Mouse (Mus musculus) heart, postnatal 10 days (tissue): ENCODE results near the gene Hnrnpul1. TPM values are rescaled to one million over a fixed set of nuclear protein-coding genes. Genes with fewer than 3 reads are reported as not detected.

Experiments
- DNase-seq, 2 experiments: peaks; one replicate each; pipeline ENCODE4 v3.0.0; 2021
- intact Hi-C: fragments of 180-260 bp; cut with DNase I; formaldehyde crosslinking; loops from one replicate; pipeline ENCODE4 v1.15.1; 2025
- total RNA-seq, 2 experiments: library from RNA; stranded (reverse); gene quantifications; 2 replicates each; pipeline ENCODE4 v1.2.3; 2021

Gene Hnrnpul1
- total RNA-seq, 2 experiments from 2014 or later: 117 to 119 TPM

DNA sequence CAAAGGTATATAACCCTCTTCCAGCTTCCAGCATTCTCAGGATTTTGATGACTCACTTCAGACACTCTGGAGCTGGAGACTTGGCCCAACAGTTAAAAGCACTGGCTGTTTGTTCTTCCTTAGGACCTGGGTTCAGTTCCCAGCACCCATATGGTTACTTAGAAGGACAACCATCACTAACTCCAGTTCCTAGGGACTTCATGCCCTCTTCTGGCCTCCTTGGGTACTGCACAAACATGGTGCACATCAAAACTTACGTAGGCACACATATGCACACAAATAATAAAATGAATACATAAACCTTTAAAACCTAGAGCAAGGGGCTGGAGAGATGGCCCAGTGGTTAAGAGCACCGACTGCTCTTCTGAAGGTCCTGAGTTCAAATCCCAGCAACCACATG is 52.2 kb downstream of the Hnrnpul1 start:
- intact Hi-C loops: no loop called here
- DNase-seq: no peak

DNA sequence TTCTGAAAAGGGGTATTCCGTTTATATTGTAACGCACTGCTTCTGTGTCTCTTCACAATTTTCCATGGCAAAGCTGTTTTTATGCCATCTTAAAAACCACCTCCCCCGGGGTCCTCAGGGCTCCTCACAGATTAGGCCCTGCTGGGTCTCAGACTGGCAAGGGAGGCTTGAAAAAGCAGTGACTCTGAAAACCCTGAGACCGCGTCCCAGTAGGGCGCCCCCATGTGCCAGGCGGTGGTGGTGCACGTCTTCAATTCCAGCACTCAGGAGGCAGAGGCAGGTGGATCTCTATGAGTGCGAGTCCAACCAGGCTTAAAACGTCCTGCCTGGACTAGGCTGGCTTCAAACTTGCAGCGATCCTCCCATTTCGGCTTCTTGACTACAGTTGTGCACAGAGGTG is 53.8 kb downstream of the Hnrnpul1 start:
- intact Hi-C loops: no loop called here
- DNase-seq: no peak

GRCm38 (mm10) chr7:25699851-25700250 is 54.7 kb downstream of the Hnrnpul1 start:
- intact Hi-C loops: no loop called here
- no peak for DNase-seq

GRCm38 (mm10) chr7:25694104-25694503 is 60.5 kb downstream of the Hnrnpul1 start:
- intact Hi-C loops: no loop called here
- DNase-seq: no peak

DNA sequence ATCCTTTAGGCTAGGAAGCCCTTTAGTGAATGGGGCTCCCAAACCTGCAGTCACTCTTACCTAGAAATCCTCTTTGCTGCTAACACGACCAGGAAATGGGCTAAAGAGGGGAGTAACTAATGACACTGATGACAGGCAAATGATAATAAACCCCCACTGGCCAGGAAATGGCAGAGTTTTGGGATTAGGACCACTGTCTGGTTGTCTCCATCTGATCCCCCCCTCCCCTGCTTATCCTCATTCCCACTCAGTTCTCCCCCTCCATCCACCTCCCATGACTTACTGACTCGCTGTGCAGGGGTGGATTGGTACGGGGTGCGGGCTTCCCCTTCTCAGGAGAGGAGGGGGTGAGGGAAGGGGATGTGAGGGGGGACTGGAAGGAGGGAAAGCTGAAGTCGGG is 64.5 kb downstream of the Hnrnpul1 start:
- DNase-seq: no peak
- intact Hi-C loops: no loop called here

GRCm38 (mm10) chr7:25689603-25690021 is 64.9 kb downstream of the Hnrnpul1 start:
- intact Hi-C loops: loop anchor here (1.0 to 5.0 kb wide), 2 partner anchors 15 to 113 kb away; no protein-coding TSS in a partner anchor
- no peak for DNase-seq

GRCm38 (mm10) chr7:25688810-25689586 is 65.6 kb downstream of the Hnrnpul1 start:
- intact Hi-C loops: loop anchor here (1.0 to 5.0 kb wide), 2 partner anchors 15 to 113 kb away; no protein-coding TSS in a partner anchor
- DNase-seq: peak; percentile 82 to 83

DNA sequence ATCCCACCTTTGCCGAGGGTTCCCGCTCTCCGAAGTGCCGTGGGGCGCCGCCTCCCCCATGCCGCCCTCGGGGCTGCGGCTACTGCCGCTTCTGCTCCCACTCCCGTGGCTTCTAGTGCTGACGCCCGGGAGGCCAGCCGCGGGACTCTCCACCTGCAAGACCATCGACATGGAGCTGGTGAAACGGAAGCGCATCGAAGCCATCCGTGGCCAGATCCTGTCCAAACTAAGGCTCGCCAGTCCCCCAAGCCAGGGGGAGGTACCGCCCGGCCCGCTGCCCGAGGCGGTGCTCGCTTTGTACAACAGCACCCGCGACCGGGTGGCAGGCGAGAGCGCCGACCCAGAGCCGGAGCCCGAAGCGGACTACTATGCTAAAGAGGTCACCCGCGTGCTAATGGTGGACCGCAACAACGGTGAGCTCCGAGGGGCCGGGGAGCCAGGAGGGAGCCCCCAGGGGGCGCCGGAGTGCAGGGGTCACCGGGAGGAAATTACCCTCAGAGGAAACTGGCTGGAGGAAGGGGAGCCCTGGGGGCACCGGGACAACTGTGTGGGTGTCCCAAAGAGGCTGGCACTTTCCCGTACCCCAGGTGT is 66.7 kb downstream of the Hnrnpul1 start:
- intact Hi-C loops: loop anchor here (5.0 kb wide), 1 partner anchor 114 kb away; no protein-coding TSS in a partner anchor

DNA sequence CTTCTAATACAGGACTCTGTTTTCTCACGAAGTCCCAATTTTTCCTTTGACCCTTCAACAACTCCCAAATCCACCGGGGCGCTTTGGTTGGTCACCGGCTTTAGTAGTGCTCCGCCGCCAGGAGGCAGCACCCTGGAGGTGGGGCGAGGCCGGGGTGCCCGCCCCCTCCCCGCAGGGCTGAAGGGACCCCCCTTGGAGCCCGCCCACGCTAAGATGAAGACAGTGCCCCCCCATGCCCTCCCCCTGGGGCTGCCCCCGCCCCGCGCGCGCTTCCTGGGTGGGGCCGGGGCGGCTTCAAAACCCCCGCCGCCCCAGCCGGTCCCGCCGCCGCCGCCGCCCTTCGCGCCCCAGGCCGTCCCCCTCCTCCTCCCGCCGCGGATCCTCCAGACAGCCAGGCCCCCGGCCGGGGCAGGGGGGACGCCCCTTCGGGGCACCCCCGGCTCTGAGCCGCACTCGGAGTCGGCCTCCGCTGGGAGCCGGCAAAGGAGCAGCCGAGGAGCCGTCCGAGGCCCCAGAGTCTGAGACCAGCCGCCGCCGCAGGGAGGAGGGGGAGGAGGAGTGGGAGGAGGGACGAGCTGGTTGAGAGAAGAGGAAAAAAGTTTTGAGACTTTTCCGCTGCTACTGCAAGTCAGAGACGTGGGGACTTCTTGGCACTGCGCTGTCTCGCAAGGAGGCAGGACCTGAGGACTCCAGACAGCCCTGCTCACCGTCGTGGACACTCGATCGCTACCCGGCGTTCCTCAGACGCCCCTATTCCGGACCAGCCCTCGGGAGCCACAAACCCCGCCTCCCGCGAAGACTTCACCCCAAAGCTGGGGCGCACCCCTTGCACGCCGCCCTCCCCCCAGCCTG is 67.7 kb downstream of the Hnrnpul1 start, which contains the start of gene Tgfb1:
Tgfb1 (plus strand) TSS at position 323 of the 852 bp plus-strand sequence.
- DNase-seq: peak; percentile 86 to 88
- intact Hi-C loops: loop anchor here (5.0 kb wide), 1 partner anchor 115 kb away; no protein-coding TSS in a partner anchor

More for the DNA sequence above, 66.7 kb downstream of the Hnrnpul1 start:
- DNase-seq: peak; percentile 77 to 78

- DNase-seq: no peak
- intact Hi-C loops: loop anchor here (5.0 kb wide), 1 partner anchor 116 kb away; no protein-coding TSS in a partner anchor
Observed at GRCm38 (mm10) chr7:25685926-25686470, 68.6 kb downstream of the Hnrnpul1 start.

DNA sequence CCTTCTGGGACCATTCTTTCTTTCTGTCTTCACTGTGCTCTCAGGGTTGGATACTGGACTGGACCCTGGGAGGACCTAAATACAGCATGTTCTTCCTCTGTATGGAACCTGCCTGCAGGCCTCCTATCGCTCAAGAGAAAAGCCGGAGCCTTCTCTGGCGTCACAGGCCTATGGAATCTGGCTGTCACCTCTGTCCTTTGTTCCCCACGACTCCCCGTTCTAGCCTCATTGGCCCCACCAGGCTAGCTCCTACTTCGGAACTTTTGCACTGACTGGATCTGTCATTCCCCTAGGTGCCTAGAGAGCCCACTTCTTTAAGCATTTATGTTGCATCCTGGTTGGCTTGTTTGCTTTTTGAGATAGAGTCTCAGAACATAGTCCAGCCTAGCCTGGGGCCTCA is 69.9 kb downstream of the Hnrnpul1 start:
- DNase-seq: no peak
- intact Hi-C loops: loop anchor here (5.0 kb wide), 1 partner anchor 118 kb away; no protein-coding TSS in a partner anchor

GRCm38 (mm10) chr7:25683474-25684180 is 70.9 kb downstream of the Hnrnpul1 start:
- peak in 1 of 2 experiments; percentile 21 for DNase-seq
- intact Hi-C loops: no loop called here

- DNase-seq: no peak
- intact Hi-C loops: loop anchor here (2.0 kb wide), 1 partner anchor 73 kb away; the partner anchor contains the start of gene Hnrnpul1
Observed at GRCm38 (mm10) chr7:25681341-25682231, 73.0 kb downstream of the Hnrnpul1 start.

- DNase-seq: peak; percentile 97 to 98
- intact Hi-C loops: loop anchor here (2.0 kb wide), 1 partner anchor 74 kb away; the partner anchor contains the start of gene Hnrnpul1
Observed at GRCm38 (mm10) chr7:25680514-25681258, 73.9 kb downstream of the Hnrnpul1 start, which contains the start of gene B9d2. TSS of gene B9d2 (plus strand) at chr7:25680780.

GRCm38 (mm10) chr7:25679971-25680370 is 74.6 kb downstream of the Hnrnpul1 start:
- intact Hi-C loops: loop anchor here (2.0 kb wide), 1 partner anchor 75 kb away; the partner anchor contains the start of gene Hnrnpul1
- peak; percentile 23 to 27 for DNase-seq

DNA sequence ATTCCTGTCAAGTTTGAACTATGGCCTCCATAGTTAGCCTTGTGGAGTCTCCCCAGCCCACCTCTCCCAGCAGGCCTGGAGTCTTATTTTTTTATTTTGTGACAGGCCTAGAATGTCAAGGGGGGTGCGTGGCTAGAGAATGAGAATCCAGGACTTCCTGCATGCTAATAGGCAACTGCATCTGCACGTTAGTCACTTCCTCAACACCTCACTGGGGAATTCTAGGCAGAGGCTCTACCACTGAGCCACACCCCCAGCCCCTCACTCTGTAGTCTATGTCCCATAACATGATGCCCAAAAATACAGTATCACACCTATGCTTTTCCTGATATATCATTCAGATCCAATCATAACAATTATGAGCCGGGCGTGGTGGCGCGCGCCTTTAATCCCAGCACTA is 77.5 kb downstream of the Hnrnpul1 start:
- intact Hi-C loops: no loop called here
- DNase-seq: no peak

GRCm38 (mm10) chr7:25676085-25676781 is 78.3 kb downstream of the Hnrnpul1 start:
- intact Hi-C loops: no loop called here
- peak; percentile 92 to 93 for DNase-seq
